Comparison of ENCODE assay signal across 8 mouse cellular contexts in the genomic region with DNA sequence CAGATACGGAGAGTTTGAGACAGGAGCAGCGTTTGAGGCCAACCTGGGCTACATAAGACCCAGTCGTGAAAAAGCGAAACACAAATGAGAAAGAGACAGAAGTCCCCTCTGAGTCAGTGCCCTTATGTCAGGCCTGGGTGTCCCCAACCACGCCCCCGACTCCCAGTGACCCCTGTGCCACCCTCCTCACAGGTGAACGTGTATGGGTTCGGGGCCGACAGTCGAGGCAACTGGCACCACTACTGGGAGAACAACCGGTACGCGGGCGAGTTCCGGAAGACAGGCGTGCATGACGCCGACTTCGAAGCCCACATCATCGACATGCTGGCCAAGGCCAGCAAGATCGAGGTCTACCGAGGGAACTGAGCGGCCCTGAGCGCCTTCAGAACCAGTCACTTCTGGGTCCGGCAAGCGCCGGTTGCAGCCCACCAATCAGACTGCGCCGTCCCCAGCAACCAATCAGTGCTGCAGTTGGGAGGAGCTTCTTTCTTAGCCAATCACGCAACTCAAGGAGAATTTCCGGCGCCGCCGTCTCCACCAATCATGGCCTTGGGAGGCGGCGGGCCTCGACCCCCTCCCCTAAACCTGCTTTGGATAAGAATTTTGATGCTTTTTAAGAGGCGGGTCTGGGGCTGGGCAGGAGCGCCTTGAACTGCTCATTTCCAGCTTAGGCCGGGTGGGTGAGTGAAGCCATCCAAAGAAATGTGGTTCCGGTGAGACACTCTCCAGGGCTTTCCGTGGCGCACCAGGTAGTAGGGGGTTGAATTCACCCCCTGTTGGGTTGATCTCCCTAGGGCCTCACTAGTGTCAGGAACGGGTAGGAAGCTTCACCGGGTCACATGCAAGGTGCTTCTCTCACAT. TPM values are rescaled to one million over a fixed set of nuclear protein-coding genes. Genes with fewer than 3 reads are reported as not detected.
DNase-seq lines count a peak whose midpoint lies in the region; TF ChIP-seq lines count a peak whose summit lies in the region.

No protein-coding gene starts in this region.

- intact Hi-C loops in left cerebral cortex, adult 2 months (cut with DNase I) = loop anchor here (5.0 kb wide), 2 partner anchors 48 to 58 kb away; no protein-coding TSS in a partner anchor

- H3K4me3 ChIP-seq in left cerebral cortex, adult 2 months = peak overlapping the region; percentile 68

- H3K27ac ChIP-seq in left cerebral cortex, adult 2 months = peak overlapping the region; percentile 83

- peak; percentile 94 for DNase-seq in adrenal gland, adult 8-10 months
- peak; percentile 96 for DNase-seq in embryo, embryonic 11 days
- peak; percentile 86 for DNase-seq in gastrocnemius, postnatal 25 days
- DNase-seq in induced T-regulatory cell, adult 2 months (ENCODE audit: low read depth) = peak; percentile 94
- DNase-seq in left cerebral cortex, adult 2 months (ENCODE audit: extremely low spot score in 1 of 2, low spot score in 2 of 2) = peak; percentile 86 to 92
- peak; percentile 93 to 95 for DNase-seq in lung, postnatal 4 days
- DNase-seq in retina, embryonic 14.5 days (ENCODE audit: low spot score) = peak; percentile 96
- peak; percentile 89 for DNase-seq in thymus, postnatal 25 days

- no peak for TF ChIP-seq CTCF in left cerebral cortex, adult 2 months (IDR thresholded peaks at IDR 0.05)

RNA-seq across cellular contexts. Expression of a gene that starts 27.5 kb away (rescaled TPM):
- total RNA-seq in adrenal gland, adult 8-10 months (2022) = 10 to 100 TPM; 38.7 to 52.2 (median 44.5) TPM
- total RNA-seq in gastrocnemius, postnatal 25 days (2021) = 10 to 100 TPM; 24.2 to 27.0 TPM
- 10 to 100 TPM; 26.8 to 26.9 TPM for total RNA-seq in left cerebral cortex, adult 2 months (2021)

RNA-seq across cellular contexts. Expression of a gene that starts 50.4 kb away (rescaled TPM):
- total RNA-seq in adrenal gland, adult 8-10 months (2022) = 10 to 100 TPM; 19.1 to 41.1 (median 27.7) TPM
- total RNA-seq in gastrocnemius, postnatal 25 days (2021) = 10 to 100 TPM; 43.5 to 45.3 TPM
- total RNA-seq in left cerebral cortex, adult 2 months (2021) = 10 to 100 TPM; 88.4 to 97.4 TPM

Comparison
In these comparisons a context has a peak if more than half of its experiments do, and no peak if none do; other contexts are left out.
1. Peak in every context shown above with its lines: DNase-seq, H3K4me3 ChIP-seq and H3K27ac ChIP-seq.